Mouse (Mus musculus) MEL-GATA-1-ER (cell line): ENCODE measurements around the gene Gm9844.
"Not testable (repeated sequence)": the region's sequence is repeated elsewhere in the genome, so short reads cannot be mapped to it uniquely, and the experiment has no call there.

Source experiments
- DNase-seq: peaks from one replicate; pipeline ENCODE4 v3.0.0-alpha.2; 2012; ENCODE audit warnings: low read depth; ENCODE audit errors: extremely low read depth

Gm9844 gene

GRCm38 (mm10) chr7:24869080-24869479, 7.1 kb downstream of the Gm9844 start:
- no peak for DNase-seq

- DNase-seq, result no peak
Measured at GRCm38 (mm10) chr7:24869532-24870165, 7.6 kb downstream of the Gm9844 start, which contains the start of the genes Lypd4 and Dmrtc2. Gene Lypd4 (minus strand): TSS chr7:24869941. Gene Dmrtc2 (plus strand): TSS chr7:24870057.

GRCm38 (mm10) chr7:24877588-24877987, 15.6 kb downstream of the Gm9844 start:
- no peak for DNase-seq

GRCm38 (mm10) chr7:24879620-24880019, 17.6 kb downstream of the Gm9844 start:
- no peak for DNase-seq

- no peak for DNase-seq
Measured at GRCm38 (mm10) chr7:24882416-24883199, 20.6 kb downstream of the Gm9844 start.

GRCm38 (mm10) chr7:24883896-24884692, 22.1 kb downstream of the Gm9844 start, which contains the start of gene Rps19:
Gene Rps19 (plus strand): TSS chr7:24884371.
- peak; percentile 99 for DNase-seq

- DNase-seq, result no peak
Measured at GRCm38 (mm10) chr7:24884693-24885291, 22.8 kb downstream of the Gm9844 start.

- DNase-seq, result no peak
Measured at GRCm38 (mm10) chr7:24885468-24886307, 23.7 kb downstream of the Gm9844 start.

GRCm38 (mm10) chr7:24886308-24886633, 24.3 kb downstream of the Gm9844 start:
- DNase-seq, result no peak

GRCm38 (mm10) chr7:24887096-24887495, 25.1 kb downstream of the Gm9844 start:
- DNase-seq, result no peak

- DNase-seq, result no peak
Measured at GRCm38 (mm10) chr7:24889431-24890220, 27.6 kb downstream of the Gm9844 start.

- DNase-seq, result peak; percentile 77
Measured at GRCm38 (mm10) chr7:24890281-24891216, 28.5 kb downstream of the Gm9844 start.

- DNase-seq, result no peak
Measured at GRCm38 (mm10) chr7:24891241-24892124, 29.5 kb downstream of the Gm9844 start.

GRCm38 (mm10) chr7:24892125-24892583, 30.1 kb downstream of the Gm9844 start:
- no peak for DNase-seq

GRCm38 (mm10) chr7:24895749-24896148, 33.7 kb downstream of the Gm9844 start:
- not testable (repeated sequence) for DNase-seq

- DNase-seq, result no peak
Measured at GRCm38 (mm10) chr7:24896269-24896668, 34.3 kb downstream of the Gm9844 start.

- no peak for DNase-seq
Measured at GRCm38 (mm10) chr7:24897224-24897623, 35.2 kb downstream of the Gm9844 start, which contains the start of gene Cd79a. Gene Cd79a (plus strand): TSS chr7:24897381.
